Mouse (Mus musculus) bone marrow macrophage, adult 2 months (primary cell): ENCODE results near the gene Zfyve26.

Experiments
- CTCF ChIP-seq: IDR thresholded peaks from 2 replicates; pipeline ENCODE4 v1.5.1; 2012; ENCODE audit warnings: low read depth, mild to moderate bottlenecking, low read length, moderate library complexity
- POLR2A ChIP-seq: IDR thresholded peaks from 2 replicates; pipeline ENCODE4 v1.6.1; 2012; ENCODE audit warnings: mild to moderate bottlenecking, low read depth, low read length, borderline replicate concordance

DNA sequence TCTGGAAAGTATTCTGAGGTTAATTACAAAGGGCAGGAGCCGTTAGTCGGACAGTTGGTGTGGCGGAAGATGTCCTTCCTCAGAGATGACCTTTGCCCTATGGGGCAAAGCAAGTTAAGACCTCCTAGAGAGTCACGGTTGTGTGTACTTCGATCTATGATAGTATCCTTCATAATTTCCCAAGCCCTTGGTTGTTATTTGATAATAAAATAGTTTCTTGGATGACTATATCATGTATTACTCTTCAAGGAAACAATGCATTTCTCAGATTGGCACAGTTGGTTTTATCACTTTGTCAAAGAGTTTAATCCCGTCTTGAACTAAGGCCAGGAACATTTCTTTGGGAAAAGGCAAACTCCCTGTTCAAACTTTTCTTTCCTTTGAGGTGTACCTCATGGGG lies 103.9 kb downstream of the Zfyve26 start, which contains the start of gene Rdh11:
- no peak for TF ChIP-seq CTCF
- TF ChIP-seq POLR2A, result no peak
